Mouse (Mus musculus): ENCODE measurements around the gene Renbp. TPM values are rescaled to one million over a fixed set of nuclear protein-coding genes. Genes with fewer than 3 reads are reported as not detected.

Renbp gene
- polyA plus RNA-seq, 1 experiment from 2014 or later = 16.3 TPM

GRCm38 (mm10) chrX:73881036-73881427, 49.6 kb downstream of the Renbp start:
- Histone ChIP-seq H3K4me2 (ENCODE audit: low read depth) (peak overlapping the region; percentile 53), H3K4me3 (ENCODE audit: low read depth, low read length) (peak overlapping the region; percentile 45), H3K9me3 (ENCODE audit: control insufficient read depth, low read length) (no peaks in the 10 kb centered on the region), H3K27me3 (ENCODE audit: control insufficient read depth, insufficient read depth, low read length) (no peaks in the 10 kb centered on the region), H3K27ac (ENCODE audit: low read depth, low read length) (0 out of 2 replicates have a peak overlapping the region, but pooled peaks have one; percentile 27), H3K9ac (ENCODE audit: low read length) (peak overlapping the region; percentile 55), H3K36me3 (ENCODE audit: control insufficient read depth, insufficient read depth, low read length) (no peaks in the 10 kb centered on the region), H3K4me1 (ENCODE audit: control insufficient read depth, insufficient read depth, low read length) (no peaks in the 10 kb centered on the region)
- WGBS = 30% methylated on average over 16 of the region's 16 CpGs
- DNase-seq (ENCODE audit: low spot score) (no peak), ATAC-seq (ENCODE audit: insufficient read depth, low FRiP score, low TSS enrichment) (peak; percentile 68)

GRCm38 (mm10) chrX:73880194-73881035, 50.2 kb downstream of the Renbp start:
- H3K4me1 ChIP-seq (ENCODE audit: control insufficient read depth, insufficient read depth, low read length) = no peaks in the 10 kb centered on the region
- 15% methylated on average over 31 of the region's 48 CpGs for WGBS
- peak overlapping the region; percentile 53 for H3K4me2 ChIP-seq (ENCODE audit: low read depth)
- no peaks in the 10 kb centered on the region for H3K27me3 ChIP-seq (ENCODE audit: control insufficient read depth, insufficient read depth, low read length)
- ATAC-seq (ENCODE audit: insufficient read depth, low FRiP score, low TSS enrichment) (peak; percentile 27), DNase-seq (ENCODE audit: low spot score) (peak; percentile 58)
- 0 out of 2 replicates have a peak overlapping the region, but pooled peaks have one; percentile 27 for H3K27ac ChIP-seq (ENCODE audit: low read depth, low read length)
- H3K36me3 ChIP-seq (ENCODE audit: control insufficient read depth, insufficient read depth, low read length) = no peaks in the 10 kb centered on the region
- no peaks in the 10 kb centered on the region for H3K9me3 ChIP-seq (ENCODE audit: control insufficient read depth, low read length)
- peak overlapping the region; percentile 45 for H3K4me3 ChIP-seq (ENCODE audit: low read depth, low read length)
- H3K9ac ChIP-seq (ENCODE audit: low read length) = peak overlapping the region; percentile 55

GRCm38 (mm10) chrX:73877014-73877413, 53.6 kb downstream of the Renbp start:
- Histone ChIP-seq H3K4me2 (ENCODE audit: low read depth) (no peak overlapping the region), H3K36me3 (ENCODE audit: control insufficient read depth, insufficient read depth, low read length) (no peaks in the 10 kb centered on the region), H3K4me1 (ENCODE audit: control insufficient read depth, insufficient read depth, low read length) (no peaks in the 10 kb centered on the region), H3K27me3 (ENCODE audit: control insufficient read depth, insufficient read depth, low read length) (no peaks in the 10 kb centered on the region), H3K9me3 (ENCODE audit: control insufficient read depth, low read length) (no peaks in the 10 kb centered on the region), H3K9ac (ENCODE audit: low read length) (no peak overlapping the region), H3K4me3 (ENCODE audit: low read depth, low read length) (no peak overlapping the region), H3K27ac (ENCODE audit: low read depth, low read length) (no peak overlapping the region)
- WGBS = 58% methylated on average over 1 of the region's 1 CpGs
- DNase-seq (ENCODE audit: low spot score) = no peak
- no peak for ATAC-seq (ENCODE audit: insufficient read depth, low FRiP score, low TSS enrichment)

GRCm38 (mm10) chrX:73875881-73876280, 54.8 kb downstream of the Renbp start:
- no peak for ATAC-seq (ENCODE audit: insufficient read depth, low FRiP score, low TSS enrichment)
- Histone ChIP-seq H3K27me3 (ENCODE audit: control insufficient read depth, insufficient read depth, low read length) (no peaks in the 10 kb centered on the region), H3K9ac (ENCODE audit: low read length) (no peak overlapping the region), H3K9me3 (ENCODE audit: control insufficient read depth, low read length) (no peaks in the 10 kb centered on the region), H3K36me3 (ENCODE audit: control insufficient read depth, insufficient read depth, low read length) (no peaks in the 10 kb centered on the region), H3K27ac (ENCODE audit: low read depth, low read length) (no peak overlapping the region), H3K4me1 (ENCODE audit: control insufficient read depth, insufficient read depth, low read length) (no peaks in the 10 kb centered on the region), H3K4me2 (ENCODE audit: low read depth) (no peak overlapping the region), H3K4me3 (ENCODE audit: low read depth, low read length) (no peak overlapping the region)
- WGBS = 72% methylated on average over 2 of the region's 2 CpGs
- no peak for DNase-seq (ENCODE audit: low spot score)

Other genes starting within 250 kb of the Renbp start
- gene Bcap31, start 214.7 kb downstream of the Renbp start, polyA plus RNA-seq (2014; fragmentation: Nextera tagmentation; extraction: Ambion mirVana) = 140 and 141 TPM in 2 replicates
- 8.6 and 9.4 TPM in 2 replicates for gene Abcd1, start 214.3 kb downstream of the Renbp start, polyA plus RNA-seq (2014; fragmentation: Nextera tagmentation; extraction: Ambion mirVana)
- 0.09 TPM in 1 of 2 replicates, not detected in the other for gene Plxnb3, start 173.8 kb downstream of the Renbp start, polyA plus RNA-seq (2014; fragmentation: Nextera tagmentation; extraction: Ambion mirVana)
- gene Srpk3, start 156.4 kb downstream of the Renbp start, polyA plus RNA-seq (2014; fragmentation: Nextera tagmentation; extraction: Ambion mirVana) = 6.2 and 7.2 TPM in 2 replicates
- gene Idh3g, start 144.0 kb downstream of the Renbp start, polyA plus RNA-seq (2014; fragmentation: Nextera tagmentation; extraction: Ambion mirVana) = 197 and 198 TPM in 2 replicates
- gene Ssr4, start 143.8 kb downstream of the Renbp start, polyA plus RNA-seq (2014; fragmentation: Nextera tagmentation; extraction: Ambion mirVana) = 134 and 136 TPM in 2 replicates
- 1.1 and 1.7 TPM in 2 replicates for gene Pdzd4, start 105.9 kb downstream of the Renbp start, polyA plus RNA-seq (2014; fragmentation: Nextera tagmentation; extraction: Ambion mirVana)
- gene Avpr2, start 38.7 kb downstream of the Renbp start, polyA plus RNA-seq (2014; fragmentation: Nextera tagmentation; extraction: Ambion mirVana) = 0.14 TPM in 1 of 2 replicates, not detected in the other
- 42.1 and 55.1 TPM in 2 replicates for gene L1cam, start 34.7 kb downstream of the Renbp start, polyA plus RNA-seq (2014; fragmentation: Nextera tagmentation; extraction: Ambion mirVana)
- 2.1 and 2.5 TPM in 2 replicates for gene Arhgap4, start 9.0 kb downstream of the Renbp start, polyA plus RNA-seq (2014; fragmentation: Nextera tagmentation; extraction: Ambion mirVana)
- 133 and 144 TPM in 2 replicates for gene Naa10, start 8.9 kb downstream of the Renbp start, polyA plus RNA-seq (2014; fragmentation: Nextera tagmentation; extraction: Ambion mirVana)
- 80.0 and 89.3 TPM in 2 replicates for gene Hcfc1, start 35.5 kb upstream of the Renbp start, polyA plus RNA-seq (2014; fragmentation: Nextera tagmentation; extraction: Ambion mirVana)
- gene Irak1, start 93.1 kb upstream of the Renbp start, polyA plus RNA-seq (2014; fragmentation: Nextera tagmentation; extraction: Ambion mirVana) = 33.4 and 42.2 TPM in 2 replicates
- not detected in 2 replicates for gene Opn1mw, start 196.6 kb upstream of the Renbp start, polyA plus RNA-seq (2014; fragmentation: Nextera tagmentation; extraction: Ambion mirVana)
- 15.6 and 16.2 TPM in 2 replicates for gene Mecp2, start 204.5 kb upstream of the Renbp start, polyA plus RNA-seq (2014; fragmentation: Nextera tagmentation; extraction: Ambion mirVana)
- not detected in 2 replicates for gene Tex28, start 237.0 kb upstream of the Renbp start, polyA plus RNA-seq (2014; fragmentation: Nextera tagmentation; extraction: Ambion mirVana)
- not detected in 2 replicates for gene Tktl1, start 246.4 kb upstream of the Renbp start, polyA plus RNA-seq (2014; fragmentation: Nextera tagmentation; extraction: Ambion mirVana)

Data from neural tube, embryonic 11.5 days (tissue).